Comparison of ENCODE assay signal across 8 mouse cellular contexts in genomic region chr8:126550944-126551357, GRCm38 (mm10). TPM values are rescaled to one million over a fixed set of nuclear protein-coding genes. Genes with fewer than 3 reads are reported as not detected.
DNase-seq lines count a peak whose midpoint lies in the region; ATAC-seq lines count a peak whose summit lies in the region.

No protein-coding gene starts in this region.

- peaks cover 30% of the 10 kb centered on the region for H3K4me1 ChIP-seq in heart, embryonic 13.5 days
- 0 out of 2 replicates have a peak, but pooled peaks cover 7% of the 10 kb centered on the region for H3K4me1 ChIP-seq in midbrain, embryonic 11.5 days (ENCODE audit: control insufficient read depth, insufficient read depth, low read length)

- H3K36me3 ChIP-seq in heart, embryonic 13.5 days = no peaks in the 10 kb centered on the region
- H3K36me3 ChIP-seq in macrophage (ENCODE audit: inconsistent target) = no peaks in the 10 kb centered on the region
- H3K36me3 ChIP-seq in midbrain, embryonic 11.5 days (ENCODE audit: control insufficient read depth, insufficient read depth, low read length) = no peaks in the 10 kb centered on the region

- 0 out of 2 replicates have a peak overlapping the region, but pooled peaks have one; percentile 4 for H3K4me2 ChIP-seq in heart, embryonic 13.5 days
- no peak overlapping the region for H3K4me2 ChIP-seq in midbrain, embryonic 11.5 days

- 37% methylated on average over 5 of the region's 5 CpGs for WGBS in heart, embryonic 13.5 days
- 0% methylated on average over 5 of the region's 5 CpGs for WGBS in macrophage (ENCODE audit: missing documents)
- 88% methylated on average over 5 of the region's 5 CpGs for WGBS in midbrain, embryonic 11.5 days

- peak overlapping the region; percentile 77 for H3K27ac ChIP-seq in heart, embryonic 13.5 days (replicated peaks)
- H3K27ac ChIP-seq in macrophage = peak overlapping the region; percentile 79
- H3K27ac ChIP-seq in midbrain, embryonic 11.5 days (ENCODE audit: low read depth, low read length) = no peak overlapping the region

- H3K9me3 ChIP-seq in heart, embryonic 13.5 days = no peaks in the 10 kb centered on the region
- no peaks in the 10 kb centered on the region for H3K9me3 ChIP-seq in midbrain, embryonic 11.5 days (ENCODE audit: control insufficient read depth, low read length)

- no peak for ATAC-seq in heart, embryonic 13.5 days (ENCODE audit: extremely low read depth, insufficient number of reproducible peaks, low FRiP score, low TSS enrichment)
- no peak for ATAC-seq in midbrain, embryonic 11.5 days (ENCODE audit: low FRiP score)

- no peaks in the 10 kb centered on the region for H3K79me2 ChIP-seq in macrophage (ENCODE audit: inconsistent target)

- H3K27me3 ChIP-seq in heart, embryonic 13.5 days (replicated peaks) = no peaks in the 10 kb centered on the region
- no peaks in the 10 kb centered on the region for H3K27me3 ChIP-seq in midbrain, embryonic 11.5 days (ENCODE audit: control insufficient read depth, insufficient read depth, low read length)

- DNase-seq in kidney, postnatal 36 days = peak; percentile 41 to 46
- DNase-seq in kidney, postnatal 10 days = no peak
- peak; percentile 91 for DNase-seq in adrenal gland, adult 8-10 months
- DNase-seq in midbrain, embryonic 11.5 days (ENCODE audit: low spot score, missing footprints) = no peak
- no peak for DNase-seq in embryo, embryonic 10 days (ENCODE audit: low spot score)
- no peak for DNase-seq in thymus, postnatal 0 days (ENCODE audit: low spot score)

- peak overlapping the region; percentile 47; the same call in 1 of the 2 replicates for H3K9ac ChIP-seq in heart, embryonic 13.5 days
- H3K9ac ChIP-seq in midbrain, embryonic 11.5 days (ENCODE audit: low read length) = no peak overlapping the region

- no peak overlapping the region for H3K4me3 ChIP-seq in heart, embryonic 13.5 days
- H3K4me3 ChIP-seq in macrophage (ENCODE audit: inconsistent target) = no peak overlapping the region
- no peak overlapping the region for H3K4me3 ChIP-seq in midbrain, embryonic 11.5 days (ENCODE audit: low read depth, low read length)

RNA-seq across cellular contexts. Expression of gene Irf2bp2, which starts 42.8 kb away (rescaled TPM):
- 100 to 1,000 TPM in 2 of 4 experiments, 10 to 100 TPM in 2; 74.4 to 129 (median 98.9) TPM for total RNA-seq in adrenal gland, adult 8-10 months (2022)
- polyA plus RNA-seq in heart, embryonic 13.5 days (2015; fragmentation: Nextera tagmentation; extraction: Ambion mirVana) = 6.5 and 7.5 TPM in 2 replicates
- 100 to 1,000 TPM in 19 of 26 experiments, 10 to 100 TPM in 6, 1 to 10 TPM in 1; 2.6 to 175 (median 132) TPM for total RNA-seq in macrophage (2018; cell fraction: chromatin; rRNA removed)
- 100 to 1,000 TPM in 12 of 26 experiments, 10 to 100 TPM in 14; 12.4 to 139 (median 98.3) TPM for total RNA-seq in macrophage (2018; cell fraction: cytosol; rRNA removed)
- total RNA-seq in macrophage (2018; cell fraction: nucleus; rRNA removed) = 100 to 1,000 TPM in 23 of 26 experiments, 10 to 100 TPM in 3; 17.9 to 251 (median 174) TPM
- 39.1 to 68.1 TPM (median 42.7 TPM) in 3 replicates for polyA plus RNA-seq in macrophage (2018)
- 4.4 and 4.5 TPM in 2 replicates for polyA plus RNA-seq in midbrain, embryonic 11.5 days (2014; fragmentation: Nextera tagmentation; extraction: Ambion mirVana)
- 14.9 and 20.3 TPM in 2 replicates for polyA plus RNA-seq in thymus, postnatal 0 days (2015; fragmentation: Nextera tagmentation; extraction: Ambion mirVana)

Comparison
In these comparisons a context has a peak if more than half of its experiments do, and no peak if none do; other contexts are left out.
1. DNase-seq: peak in kidney, postnatal 36 days (2 of 2) and adrenal gland, adult 8-10 months (single experiment); none in kidney, postnatal 10 days (single experiment), midbrain, embryonic 11.5 days (single experiment), embryo, embryonic 10 days (single experiment) and thymus, postnatal 0 days (single experiment).